Mouse (Mus musculus): ENCODE data around the gene Zfp36l1. TPM values are rescaled to one million over a fixed set of nuclear protein-coding genes. Genes with fewer than 3 reads are reported as not detected.
A peak's percentile ranks its signal among the peaks of the same experiment; 100 is the strongest.
"Not testable (repeated sequence)": the region's sequence is repeated elsewhere in the genome, so short reads cannot be mapped to it uniquely, and the experiment has no call there.

Gene Zfp36l1
- polyA plus RNA-seq, 1 experiment from 2014 or later, result 139 TPM

DNA sequence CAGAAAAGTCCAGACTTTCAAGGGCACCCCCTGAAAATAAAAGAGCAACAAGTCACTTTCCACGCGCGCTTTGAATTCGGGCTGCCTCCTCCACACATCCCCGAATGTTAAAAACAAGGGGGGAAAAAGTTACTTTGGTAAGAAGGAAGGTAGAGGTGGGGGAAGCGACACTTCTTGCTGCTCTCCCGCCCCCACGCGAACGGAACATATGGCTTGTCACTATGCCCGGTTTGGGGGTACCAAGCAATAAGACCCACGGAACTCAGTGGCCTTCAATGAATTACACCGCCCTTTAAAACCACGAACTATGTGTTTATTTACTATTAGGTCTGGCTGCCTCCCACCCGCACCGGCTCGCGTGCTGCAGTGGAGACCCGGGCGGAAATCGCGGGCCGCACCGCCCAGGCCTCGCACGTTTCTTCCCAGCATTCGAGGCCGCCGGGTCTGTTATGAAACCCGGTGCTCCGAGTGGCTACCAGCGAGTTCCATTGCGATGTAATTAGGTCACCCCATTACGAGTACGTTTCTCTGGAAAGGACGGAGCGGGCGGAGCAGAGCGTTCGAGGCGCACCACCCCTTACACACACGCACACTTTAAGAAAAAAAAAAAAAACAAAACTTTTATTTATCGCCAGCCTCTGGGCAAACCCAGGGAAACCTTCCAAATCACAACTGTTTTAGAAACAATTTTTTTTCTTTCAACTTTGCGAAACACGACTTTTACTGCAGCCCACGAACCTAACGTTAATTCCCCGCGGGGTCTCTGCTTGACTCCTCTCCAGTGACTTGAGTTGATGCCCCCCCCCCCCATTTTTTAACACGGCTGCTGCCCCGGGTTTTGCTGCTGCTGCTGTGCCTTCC, 1.4 kb upstream of the Zfp36l1 start:
- peak; percentile 24; the same call in 1 of the 2 replicates for ATAC-seq (ENCODE audit: borderline replicate concordance, extremely low read depth, low FRiP score, low TSS enrichment)
- Histone ChIP-seq H3K36me3 (peaks cover 10% of the 10 kb centered on the region), H3K4me3 (peak overlapping the region; percentile 80), H3K9me3 (no peaks in the 10 kb centered on the region), H3K27ac (peak overlapping the region; percentile 99), H3K9ac (peak overlapping the region; percentile 80), H3K4me2 (peak overlapping the region; percentile 88), H3K27me3 (no peaks in the 10 kb centered on the region), H3K4me1 (peaks cover 19% of the 10 kb centered on the region; the same call in 1 of the 2 replicates)
- 1% methylated on average over 51 of the region's 51 CpGs for WGBS

DNA sequence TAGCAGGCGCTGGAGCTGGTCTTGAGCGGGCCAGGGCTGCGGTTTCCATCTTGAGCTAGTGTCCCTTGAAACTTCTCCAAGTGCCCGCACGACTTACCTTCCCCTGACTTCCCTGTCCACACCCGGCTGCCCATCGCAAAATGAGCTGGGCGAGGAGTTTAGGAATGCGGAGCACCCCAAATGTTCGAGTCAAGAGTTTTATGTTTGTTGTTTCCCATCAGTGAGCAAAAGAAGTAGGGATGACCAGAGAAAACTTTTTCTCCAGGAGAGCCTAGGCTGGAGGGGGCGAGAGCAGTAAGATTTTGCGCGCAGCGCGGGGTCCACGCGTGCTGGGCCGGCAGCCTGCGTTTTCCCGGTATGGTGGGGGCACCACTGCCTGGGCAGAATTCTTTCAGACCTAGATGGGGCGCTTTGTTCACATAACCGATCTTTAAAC, 791 bp upstream of the Zfp36l1 start:
- peaks cover 19% of the 10 kb centered on the region; the same call in 1 of the 2 replicates for H3K4me1 ChIP-seq
- under 1% methylated on average over 22 of the region's 22 CpGs for WGBS
- H3K27ac ChIP-seq, result peak overlapping the region; percentile 99
- H3K27me3 ChIP-seq, result no peaks in the 10 kb centered on the region
- peak overlapping the region; percentile 88 for H3K4me2 ChIP-seq
- H3K36me3 ChIP-seq, result peaks cover 10% of the 10 kb centered on the region
- peak; percentile 21; the same call in 1 of the 2 replicates for ATAC-seq (ENCODE audit: borderline replicate concordance, extremely low read depth, low FRiP score, low TSS enrichment)
- H3K9ac ChIP-seq, result peak overlapping the region; percentile 80
- H3K4me3 ChIP-seq, result peak overlapping the region; percentile 80
- H3K9me3 ChIP-seq, result no peaks in the 10 kb centered on the region

DNA sequence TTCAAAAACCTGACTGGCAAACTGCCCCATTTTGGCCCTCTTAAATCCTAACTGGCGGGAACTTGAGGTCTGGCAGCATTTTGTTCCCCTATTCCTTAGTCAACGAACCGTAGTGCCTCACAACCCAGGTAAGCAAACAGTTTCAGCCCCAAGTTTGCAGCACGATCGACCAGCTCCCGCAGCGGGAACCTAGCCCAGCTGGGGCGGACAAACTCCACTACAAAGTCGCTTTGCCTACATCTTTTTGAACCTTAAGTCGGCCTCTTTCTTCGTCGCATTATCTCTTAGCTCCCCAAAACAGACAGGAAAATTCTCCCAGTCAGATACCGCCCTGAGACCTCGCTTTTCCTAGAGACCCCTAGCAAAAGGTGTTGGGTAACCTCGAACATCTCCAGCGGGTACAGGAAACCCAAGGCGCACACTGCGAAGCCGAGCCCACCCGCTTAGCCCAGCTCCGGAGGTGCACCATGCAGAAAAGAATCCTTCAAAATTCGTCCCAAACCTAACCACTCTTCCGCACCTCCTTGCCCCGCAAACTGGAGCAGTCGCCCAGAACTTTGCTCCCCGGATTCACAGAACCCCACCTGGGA, 647 bp downstream of the Zfp36l1 start:
- peaks cover 11% of the 10 kb centered on the region; the same call in 1 of the 2 replicates for H3K4me1 ChIP-seq
- H3K9ac ChIP-seq, result peak overlapping the region; percentile 98
- no peak for ATAC-seq (ENCODE audit: borderline replicate concordance, extremely low read depth, low FRiP score, low TSS enrichment)
- WGBS, result under 1% methylated on average over 26 of the region's 26 CpGs
- H3K4me2 ChIP-seq, result peak overlapping the region; percentile 83
- H3K4me3 ChIP-seq, result peak overlapping the region; percentile 80
- H3K36me3 ChIP-seq, result peaks cover 17% of the 10 kb centered on the region
- peak overlapping the region; percentile 99 for H3K27ac ChIP-seq
- no peaks in the 10 kb centered on the region for H3K27me3 ChIP-seq
- no peaks in the 10 kb centered on the region for H3K9me3 ChIP-seq

DNA sequence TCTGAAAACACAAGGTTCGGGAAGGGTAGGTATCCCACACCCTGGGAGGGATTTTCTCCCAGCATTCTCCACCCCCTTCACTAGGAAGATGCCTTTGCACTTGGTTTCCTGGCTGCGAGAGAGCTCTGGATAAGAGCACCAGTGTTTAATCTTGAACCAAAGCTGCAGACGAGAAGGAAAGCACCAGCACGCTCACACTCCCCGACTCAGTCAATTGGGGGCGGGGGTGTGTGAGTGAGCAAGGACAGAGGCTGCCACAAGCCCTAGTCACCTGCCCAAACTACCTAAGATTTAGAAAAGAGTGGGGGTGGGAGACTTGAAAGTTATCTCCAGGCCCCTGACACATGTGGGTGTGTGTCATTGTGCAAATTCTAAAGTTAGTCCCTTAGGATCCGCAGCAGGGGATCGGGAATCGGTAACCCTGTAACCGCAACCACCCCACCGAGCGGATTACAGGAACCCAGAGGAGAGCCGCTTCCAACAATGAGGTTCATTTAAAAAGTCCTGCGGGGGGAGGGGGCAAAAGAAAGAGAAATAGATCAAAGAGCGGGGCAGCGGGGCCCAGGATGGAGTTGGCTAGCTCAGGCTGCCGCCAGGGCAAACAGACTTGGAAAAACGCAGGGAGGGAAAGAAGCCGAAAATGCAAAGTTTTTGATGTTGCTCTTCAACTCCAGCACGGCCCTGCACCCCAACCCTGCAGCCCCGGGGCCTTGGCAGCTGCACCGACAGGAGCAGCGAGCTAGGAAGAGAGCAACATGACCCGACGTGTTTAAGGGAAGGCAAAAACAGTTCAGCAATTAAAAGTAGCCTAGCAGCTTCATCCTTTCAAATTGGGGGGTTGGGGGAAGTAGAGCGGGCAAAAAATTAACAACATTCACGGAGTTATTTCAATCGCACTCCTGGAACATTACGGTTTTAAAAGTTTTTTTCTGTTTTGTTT, 1.4 kb downstream of the Zfp36l1 start:
- Histone ChIP-seq H3K36me3 (peaks cover 21% of the 10 kb centered on the region), H3K27ac (peak overlapping the region; percentile 99), H3K9ac (peak overlapping the region; percentile 98), H3K9me3 (no peaks in the 10 kb centered on the region), H3K4me2 (peak overlapping the region; percentile 83), H3K27me3 (no peaks in the 10 kb centered on the region), H3K4me3 (peak overlapping the region; percentile 80), H3K4me1 (peaks cover 12% of the 10 kb centered on the region; the same call in 1 of the 2 replicates)
- WGBS, result under 1% methylated on average over 29 of the region's 29 CpGs
- no peak for ATAC-seq (ENCODE audit: borderline replicate concordance, extremely low read depth, low FRiP score, low TSS enrichment)

DNA sequence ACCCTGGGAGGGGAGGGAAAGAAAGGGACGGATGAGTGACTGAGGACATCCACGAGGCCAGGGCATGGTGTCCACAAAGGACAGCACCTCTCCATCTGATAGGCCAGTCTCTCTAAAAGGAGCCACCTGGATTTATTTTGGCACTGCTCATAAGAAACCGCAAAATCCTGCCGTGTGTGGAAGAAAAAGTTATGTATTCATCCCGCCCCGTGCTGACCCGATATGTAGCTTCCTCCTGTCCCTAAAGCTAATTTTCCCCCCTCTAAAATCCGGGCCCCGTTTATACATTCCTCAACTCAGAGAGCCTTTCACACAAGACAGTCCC, 2.3 kb downstream of the Zfp36l1 start:
- H3K9ac ChIP-seq, result peak overlapping the region; percentile 98
- ATAC-seq (ENCODE audit: borderline replicate concordance, extremely low read depth, low FRiP score, low TSS enrichment), result no peak
- H3K9me3 ChIP-seq, result no peaks in the 10 kb centered on the region
- H3K36me3 ChIP-seq, result peaks cover 21% of the 10 kb centered on the region
- H3K4me1 ChIP-seq, result peaks cover 12% of the 10 kb centered on the region; the same call in 1 of the 2 replicates
- H3K27me3 ChIP-seq, result no peaks in the 10 kb centered on the region
- WGBS, result 2% methylated on average over 9 of the region's 9 CpGs
- peak overlapping the region; percentile 80 for H3K4me3 ChIP-seq
- peak overlapping the region; percentile 83 for H3K4me2 ChIP-seq
- peak overlapping the region; percentile 99 for H3K27ac ChIP-seq

DNA sequence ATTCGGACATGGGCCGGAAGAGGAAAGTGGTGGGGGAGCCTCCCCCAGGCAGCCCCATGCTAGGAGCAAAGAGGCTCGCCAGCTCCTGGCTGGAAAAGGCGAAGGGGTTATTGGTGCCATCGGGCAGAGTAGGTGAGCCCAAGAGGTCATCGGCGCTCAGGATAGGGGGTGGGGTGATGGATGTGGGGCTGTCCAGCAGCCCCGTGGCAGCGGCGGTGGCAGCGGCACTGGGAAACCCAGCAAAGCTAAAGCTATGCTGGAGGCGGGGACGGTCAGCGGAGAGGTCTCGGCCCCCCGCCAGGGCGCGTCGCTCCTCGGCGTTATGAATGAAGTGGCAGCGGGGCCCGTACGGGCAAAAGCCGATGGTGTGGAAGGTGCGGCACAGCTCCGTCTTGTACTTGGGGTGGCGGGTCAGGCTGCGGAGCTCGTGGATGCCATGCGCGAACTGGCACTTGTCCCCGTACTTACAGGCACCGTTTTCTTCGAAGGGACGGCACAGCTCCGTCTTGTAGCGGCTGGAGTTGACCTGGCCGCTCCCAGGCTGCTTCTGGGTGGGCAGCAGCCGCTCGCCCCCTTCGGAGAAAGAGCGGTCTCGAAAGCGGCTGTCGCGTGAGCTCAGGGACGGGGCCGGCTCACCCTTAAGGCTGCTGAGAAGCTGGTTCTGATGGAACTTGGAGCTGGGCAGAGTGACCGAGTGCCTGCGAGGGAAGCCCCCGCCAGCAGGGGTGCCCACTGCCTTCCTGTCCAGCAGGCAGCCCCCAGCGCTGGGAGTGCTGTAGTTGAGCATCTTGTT, 2.9 kb downstream of the Zfp36l1 start:
- peaks cover 12% of the 10 kb centered on the region; the same call in 1 of the 2 replicates for H3K4me1 ChIP-seq
- peak overlapping the region; percentile 99 for H3K27ac ChIP-seq
- peaks cover 21% of the 10 kb centered on the region for H3K36me3 ChIP-seq
- no peaks in the 10 kb centered on the region for H3K9me3 ChIP-seq
- WGBS, result 1% methylated on average over 53 of the region's 53 CpGs
- ATAC-seq (ENCODE audit: borderline replicate concordance, extremely low read depth, low FRiP score, low TSS enrichment), result no peak
- H3K9ac ChIP-seq, result peak overlapping the region; percentile 98
- H3K27me3 ChIP-seq, result no peaks in the 10 kb centered on the region
- peak overlapping the region; percentile 80 for H3K4me3 ChIP-seq
- peak overlapping the region; percentile 83 for H3K4me2 ChIP-seq

DNA sequence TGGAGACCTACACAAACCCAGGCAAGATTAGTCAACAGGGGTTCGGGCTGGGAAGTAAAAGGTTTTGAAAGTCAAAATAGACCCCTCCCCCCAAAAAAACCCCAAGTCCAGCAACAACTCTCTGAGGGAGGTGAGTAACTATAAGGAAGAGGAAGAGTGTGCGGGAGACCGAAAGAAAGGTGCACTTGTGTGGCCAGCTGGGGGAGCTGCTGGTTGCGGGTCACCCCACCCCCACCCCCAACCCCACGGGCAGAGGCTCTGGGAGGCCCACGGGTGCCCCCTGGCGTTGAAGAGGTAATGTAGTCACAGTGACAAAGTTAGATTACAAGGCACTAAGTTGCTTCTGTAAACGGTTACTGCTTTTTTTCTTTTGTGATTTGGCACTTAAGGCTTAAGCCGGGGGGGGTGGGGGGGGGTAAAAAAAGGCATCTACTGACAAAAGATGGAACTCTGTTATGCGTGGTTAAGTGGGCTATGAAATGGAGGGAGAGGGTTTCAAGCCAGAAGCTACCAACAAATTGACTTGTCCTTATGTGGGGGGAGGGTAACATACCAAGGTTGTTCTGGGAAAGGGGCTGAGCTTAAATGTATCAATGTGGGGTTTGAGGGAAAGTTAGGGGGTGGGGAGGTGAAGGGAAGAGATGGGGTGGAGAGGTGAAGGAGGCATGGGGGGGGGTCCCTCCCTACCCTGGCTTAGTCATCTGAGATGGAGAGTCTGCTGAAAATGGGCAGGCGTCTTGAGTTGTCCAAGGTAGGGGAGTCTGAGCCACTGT, 3.7 kb downstream of the Zfp36l1 start:
- H3K4me2 ChIP-seq, result peak overlapping the region; percentile 83
- not testable (repeated sequence) for ATAC-seq (ENCODE audit: borderline replicate concordance, extremely low read depth, low FRiP score, low TSS enrichment); H3K27me3 ChIP-seq; H3K9me3 ChIP-seq
- WGBS, result 1% methylated on average over 11 of the region's 11 CpGs
- H3K4me1 ChIP-seq, result peaks cover 13% of the 10 kb centered on the region; the same call in 1 of the 2 replicates
- H3K4me3 ChIP-seq, result peak overlapping the region; percentile 80
- peak overlapping the region; percentile 99 for H3K27ac ChIP-seq
- peaks cover 21% of the 10 kb centered on the region for H3K36me3 ChIP-seq
- peak overlapping the region; percentile 98 for H3K9ac ChIP-seq

DNA sequence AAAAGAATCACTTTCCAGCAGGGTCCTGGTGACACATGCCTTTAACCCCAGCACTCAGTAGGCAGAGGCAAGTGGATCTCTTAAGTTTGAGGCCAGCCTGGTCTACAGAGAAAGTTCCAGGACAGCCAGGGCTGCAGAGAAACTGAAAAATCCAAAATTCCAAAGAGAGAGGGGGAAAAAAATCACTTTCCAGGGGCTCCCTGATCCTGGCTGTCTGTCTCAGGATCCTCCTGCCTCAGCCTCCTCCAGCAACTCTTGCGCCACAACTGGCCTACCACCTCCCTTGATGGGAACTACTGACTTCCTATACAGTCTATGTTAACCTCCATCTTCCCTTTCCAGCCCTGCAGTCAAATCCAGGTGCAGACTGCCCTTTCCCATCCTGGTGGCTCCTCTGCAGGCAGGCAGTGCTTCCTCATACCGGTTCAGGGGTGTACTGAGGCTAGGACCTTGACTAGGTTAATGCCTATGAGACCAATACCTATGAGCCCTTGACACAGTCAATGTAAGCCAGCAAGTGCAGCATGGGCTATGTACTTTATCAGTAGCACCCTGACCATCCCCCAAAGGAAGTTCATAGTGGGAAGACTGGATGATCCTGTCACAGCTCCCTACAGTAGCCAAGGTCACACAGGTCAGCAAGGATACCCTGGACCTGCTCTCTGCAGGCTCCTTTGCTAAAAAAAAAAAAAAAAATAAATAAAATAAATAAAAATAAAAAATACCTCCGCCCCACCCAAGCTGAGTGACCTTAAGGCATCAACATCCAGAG, 5.7 kb downstream of the Zfp36l1 start:
- Histone ChIP-seq H3K4me2 (no peak overlapping the region), H3K4me1 (peaks cover 16% of the 10 kb centered on the region), H3K9ac (no peak overlapping the region), H3K27me3 (no peaks in the 10 kb centered on the region), H3K36me3 (peaks cover 21% of the 10 kb centered on the region), H3K4me3 (no peak overlapping the region), H3K27ac (peak overlapping the region; percentile 46), H3K9me3 (no peaks in the 10 kb centered on the region)
- 85% methylated on average over 3 of the region's 3 CpGs for WGBS
- ATAC-seq (ENCODE audit: borderline replicate concordance, extremely low read depth, low FRiP score, low TSS enrichment), result no peak

DNA sequence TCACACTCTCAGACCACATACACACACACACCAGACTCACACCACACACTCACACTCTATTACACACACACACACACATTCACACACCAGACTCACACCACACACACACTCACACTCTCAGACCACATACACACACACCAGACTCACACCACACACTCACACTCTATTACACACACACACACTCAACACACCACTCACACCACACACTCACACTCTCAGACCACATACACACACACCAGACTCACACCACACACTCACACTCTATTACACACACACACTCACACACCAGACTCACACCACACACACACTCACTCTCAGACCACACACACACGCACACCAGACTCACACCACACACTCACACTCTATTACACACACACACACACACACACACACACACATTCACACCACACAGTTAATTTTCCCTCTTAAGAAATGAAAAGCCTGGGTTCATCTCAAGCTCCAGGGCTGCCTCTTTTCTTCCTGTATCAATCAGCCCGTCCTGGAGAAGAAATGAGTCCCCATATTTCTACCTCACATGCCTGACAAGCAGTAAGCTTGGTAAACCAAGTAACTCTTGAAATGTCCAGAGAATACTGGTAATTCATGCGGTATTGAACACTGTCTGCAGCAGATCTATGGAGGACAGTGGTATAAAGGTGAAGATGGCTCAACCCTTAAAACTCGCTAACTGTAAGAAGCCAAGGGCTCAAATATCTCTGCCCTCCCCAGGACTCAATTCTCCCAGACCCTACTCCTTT, 6.5 kb downstream of the Zfp36l1 start:
- H3K9me3 ChIP-seq, result no peaks in the 10 kb centered on the region
- no peak overlapping the region for H3K9ac ChIP-seq
- H3K27ac ChIP-seq, result peak overlapping the region; percentile 46; the same call in 1 of the 2 replicates
- ATAC-seq (ENCODE audit: borderline replicate concordance, extremely low read depth, low FRiP score, low TSS enrichment), result no peak
- no peaks in the 10 kb centered on the region for H3K27me3 ChIP-seq
- no peak overlapping the region for H3K4me2 ChIP-seq
- 74% methylated on average over 4 of the region's 4 CpGs for WGBS
- H3K4me1 ChIP-seq, result peaks cover 16% of the 10 kb centered on the region
- peaks cover 21% of the 10 kb centered on the region for H3K36me3 ChIP-seq
- H3K4me3 ChIP-seq, result no peak overlapping the region
